Mouse (Mus musculus) heart, adult 9 months (tissue): ENCODE measurements around the gene Lgals1.
A peak's percentile ranks its signal among the peaks of the same experiment; 100 is the strongest.

Source experiments
- DNase-seq, 2 experiments: peaks; one replicate each; pipeline ENCODE4 v3.0.0; 2022; ENCODE audit warnings: low spot score in 2 of 2

Gene Lgals1

GRCm38 (mm10) chr15:78937963-78938362 lies 11.4 kb downstream of the Lgals1 start:
- DNase-seq = no peak

GRCm38 (mm10) chr15:78940325-78940724 lies 13.8 kb downstream of the Lgals1 start:
- no peak for DNase-seq

- peak; percentile 78 to 84 for DNase-seq
These were observed 16.1 kb downstream of the Lgals1 start for GRCm38 (mm10) chr15:78942663-78943062.

DNA sequence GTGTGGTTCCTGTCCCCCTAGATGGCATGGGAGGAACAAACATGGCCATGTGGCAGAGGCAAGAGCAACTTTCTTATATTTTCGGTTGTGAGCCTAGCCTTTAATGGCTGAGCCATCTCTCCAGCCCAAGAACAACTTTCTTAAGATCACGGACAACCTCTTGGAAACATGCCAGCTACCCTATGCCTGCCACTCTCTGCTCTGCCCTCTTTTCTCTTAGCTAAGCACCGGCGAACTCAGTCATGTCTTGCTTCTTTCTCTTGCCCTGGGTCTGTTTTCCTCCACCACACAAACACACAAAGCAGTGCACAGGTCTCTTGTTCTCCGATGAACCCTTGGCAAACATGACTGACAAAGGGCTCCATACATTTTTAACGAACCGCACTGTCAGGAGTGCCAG lies 19.7 kb downstream of the Lgals1 start:
- DNase-seq = no peak

GRCm38 (mm10) chr15:78947657-78948056 lies 21.1 kb downstream of the Lgals1 start, which contains the start of gene Triobp:
Gene Triobp, plus strand, starts transcription at chr15:78947724.
- peak; percentile 89 to 91 for DNase-seq

- no peak for DNase-seq
These were observed 21.7 kb downstream of the Lgals1 start for GRCm38 (mm10) chr15:78948152-78948725.

GRCm38 (mm10) chr15:78948883-78949282 lies 22.4 kb downstream of the Lgals1 start:
- DNase-seq = no peak

GRCm38 (mm10) chr15:78955663-78956062 lies 29.1 kb downstream of the Lgals1 start:
- no peak for DNase-seq

DNA sequence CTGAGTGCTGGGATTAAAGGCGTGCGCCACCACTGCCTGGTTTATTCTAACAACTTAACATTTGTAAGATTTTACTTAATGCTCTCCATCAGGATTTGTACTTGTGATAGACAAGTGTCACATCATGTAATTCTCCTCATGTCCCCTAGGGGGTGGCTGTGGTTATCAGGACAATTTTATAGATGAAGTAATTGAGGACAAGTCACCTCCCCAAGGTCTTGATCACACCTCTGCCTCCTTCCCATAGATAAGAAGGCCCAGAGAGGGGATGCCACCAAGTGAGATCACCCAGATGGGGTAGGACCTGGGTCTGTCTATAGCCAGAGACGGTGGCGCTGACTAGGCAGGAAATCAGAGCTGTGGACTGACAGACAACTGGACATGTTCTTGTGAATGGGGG lies 29.8 kb downstream of the Lgals1 start:
- no peak for DNase-seq

GRCm38 (mm10) chr15:78957021-78957420 lies 30.5 kb downstream of the Lgals1 start:
- DNase-seq = no peak

DNA sequence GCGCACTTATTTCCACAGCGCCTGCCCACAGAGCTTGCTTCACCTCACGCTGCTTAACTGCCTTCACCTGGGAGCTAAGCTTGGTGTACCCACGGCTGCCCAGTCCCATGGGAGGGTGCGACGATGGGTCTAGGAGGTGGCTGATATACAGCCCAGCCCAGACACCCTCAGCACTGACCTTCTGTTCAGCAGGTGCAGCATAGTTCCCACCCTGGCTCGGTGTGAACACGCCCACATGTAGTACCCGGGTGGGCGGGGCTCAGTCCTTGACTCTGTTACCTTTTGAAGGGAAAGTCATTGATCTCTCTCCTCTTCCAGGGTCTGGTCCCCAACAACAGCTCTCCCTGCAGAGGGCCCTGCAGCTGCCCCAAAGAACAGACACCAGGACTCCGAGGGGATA lies 33.0 kb downstream of the Lgals1 start:
- DNase-seq = no peak

- peak; percentile 63 to 78 for DNase-seq
These were observed 33.6 kb downstream of the Lgals1 start for GRCm38 (mm10) chr15:78960088-78960487.

GRCm38 (mm10) chr15:78962885-78963284 lies 36.4 kb downstream of the Lgals1 start:
- peak; percentile 51 to 53 for DNase-seq

GRCm38 (mm10) chr15:78971626-78972025 lies 45.1 kb downstream of the Lgals1 start:
- no peak for DNase-seq

- no peak for DNase-seq
These were observed 47.4 kb downstream of the Lgals1 start for GRCm38 (mm10) chr15:78973950-78974349.

- DNase-seq = no peak
These were observed 51.2 kb downstream of the Lgals1 start for GRCm38 (mm10) chr15:78977676-78978159.

DNA sequence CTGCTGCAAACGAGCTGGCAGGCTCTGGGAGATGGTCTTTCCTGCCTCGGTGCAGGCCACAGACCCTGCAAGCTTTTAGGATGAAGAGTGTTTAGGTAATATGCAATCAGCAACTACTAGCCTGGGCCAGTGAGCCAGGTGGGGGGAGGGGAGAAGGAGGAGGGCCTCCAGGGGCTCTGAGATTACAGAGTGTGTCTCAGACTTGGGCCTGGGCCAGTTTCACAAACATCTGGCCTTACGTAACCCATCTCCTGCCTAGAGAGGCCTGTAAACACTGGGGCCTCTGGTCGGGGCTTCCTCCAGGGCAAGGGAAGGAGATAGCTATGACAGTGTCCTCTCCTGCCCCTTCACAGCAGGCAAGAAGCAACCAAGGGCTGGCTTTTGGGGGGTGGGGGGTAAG lies 52.4 kb downstream of the Lgals1 start:
- peak; percentile 90 to 93 for DNase-seq
